Mouse (Mus musculus): Measurements from ENCODE around the gene Zfp366. TPM values are rescaled to one million over a fixed set of nuclear protein-coding genes. Genes with fewer than 3 reads are reported as not detected.

Gene Zfp366
- polyA plus RNA-seq, 1 experiment: not detected

GRCm38 (mm10) chr13:99233333-99233732 lies 48.7 kb downstream of the Zfp366 start:
- TF ChIP-seq GATA1 (IDR thresholded peaks at IDR 0.05; ENCODE audit: low read length): no peak

DNA sequence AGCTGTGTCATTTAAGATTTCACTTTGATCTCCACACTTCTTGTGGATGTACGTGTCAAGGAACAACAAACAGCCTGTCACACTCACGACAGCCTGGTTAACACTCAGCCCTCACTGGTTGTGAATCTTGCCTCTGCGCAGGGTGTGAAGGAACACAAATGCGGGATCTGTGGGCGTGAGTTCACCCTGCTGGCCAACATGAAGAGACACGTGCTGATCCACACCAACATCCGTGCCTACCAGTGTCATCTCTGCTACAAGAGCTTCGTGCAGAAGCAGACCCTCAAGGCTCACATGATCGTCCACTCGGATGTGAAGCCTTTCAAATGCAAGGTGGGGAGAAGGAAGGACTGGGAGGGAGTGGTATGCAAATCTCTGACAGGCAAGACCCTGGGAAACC lies 49.3 kb downstream of the Zfp366 start:
- TF ChIP-seq GATA1 (IDR thresholded peaks at IDR 0.05; ENCODE audit: low read length): no peak

- no peak for TF ChIP-seq GATA1 (IDR thresholded peaks at IDR 0.05; ENCODE audit: low read length)
These were observed 51.0 kb downstream of the Zfp366 start for GRCm38 (mm10) chr13:99235428-99236210.

DNA sequence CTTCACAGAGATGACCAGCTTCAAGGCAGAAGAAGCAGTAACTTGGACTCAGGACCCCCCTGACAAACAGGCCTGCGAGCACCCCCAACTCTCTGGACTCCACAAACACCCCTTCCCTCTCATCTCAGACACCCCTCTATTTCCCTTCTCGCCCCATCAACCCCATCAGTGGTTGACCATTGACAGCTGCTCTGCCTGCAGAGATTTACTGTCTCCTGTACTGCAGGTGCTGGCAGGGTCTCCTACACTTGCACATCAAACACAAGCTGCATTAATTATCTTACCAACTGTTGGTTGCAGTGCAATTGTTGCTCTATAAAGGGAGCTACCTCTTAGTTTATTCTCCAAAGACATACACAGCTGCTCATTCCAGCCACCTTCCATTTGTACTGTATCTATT lies 51.6 kb downstream of the Zfp366 start:
- no peak for TF ChIP-seq GATA1 (IDR thresholded peaks at IDR 0.05; ENCODE audit: low read length)

GRCm38 (mm10) chr13:99237122-99237521 lies 52.5 kb downstream of the Zfp366 start:
- TF ChIP-seq GATA1 (IDR thresholded peaks at IDR 0.05; ENCODE audit: low read length): no peak

DNA sequence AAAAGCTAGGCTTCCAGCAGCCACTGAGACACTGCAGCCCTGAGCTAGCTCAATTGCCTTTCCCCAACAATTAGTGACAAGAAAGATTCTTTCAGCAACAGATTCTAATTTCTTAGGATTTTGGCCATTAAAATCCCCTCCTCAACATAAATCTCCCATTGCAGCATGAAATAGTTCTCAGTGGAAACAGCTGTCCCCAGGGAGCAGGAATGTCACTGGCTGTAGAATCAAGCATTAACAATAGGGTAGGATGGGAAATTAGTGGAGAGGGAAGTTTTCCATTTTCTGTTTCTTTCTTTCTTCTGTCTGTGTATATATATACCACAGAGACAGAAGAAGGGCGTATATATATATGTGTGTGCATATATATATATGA lies 53.2 kb downstream of the Zfp366 start:
- TF ChIP-seq GATA1 (IDR thresholded peaks at IDR 0.05; ENCODE audit: low read length): no peak

DNA sequence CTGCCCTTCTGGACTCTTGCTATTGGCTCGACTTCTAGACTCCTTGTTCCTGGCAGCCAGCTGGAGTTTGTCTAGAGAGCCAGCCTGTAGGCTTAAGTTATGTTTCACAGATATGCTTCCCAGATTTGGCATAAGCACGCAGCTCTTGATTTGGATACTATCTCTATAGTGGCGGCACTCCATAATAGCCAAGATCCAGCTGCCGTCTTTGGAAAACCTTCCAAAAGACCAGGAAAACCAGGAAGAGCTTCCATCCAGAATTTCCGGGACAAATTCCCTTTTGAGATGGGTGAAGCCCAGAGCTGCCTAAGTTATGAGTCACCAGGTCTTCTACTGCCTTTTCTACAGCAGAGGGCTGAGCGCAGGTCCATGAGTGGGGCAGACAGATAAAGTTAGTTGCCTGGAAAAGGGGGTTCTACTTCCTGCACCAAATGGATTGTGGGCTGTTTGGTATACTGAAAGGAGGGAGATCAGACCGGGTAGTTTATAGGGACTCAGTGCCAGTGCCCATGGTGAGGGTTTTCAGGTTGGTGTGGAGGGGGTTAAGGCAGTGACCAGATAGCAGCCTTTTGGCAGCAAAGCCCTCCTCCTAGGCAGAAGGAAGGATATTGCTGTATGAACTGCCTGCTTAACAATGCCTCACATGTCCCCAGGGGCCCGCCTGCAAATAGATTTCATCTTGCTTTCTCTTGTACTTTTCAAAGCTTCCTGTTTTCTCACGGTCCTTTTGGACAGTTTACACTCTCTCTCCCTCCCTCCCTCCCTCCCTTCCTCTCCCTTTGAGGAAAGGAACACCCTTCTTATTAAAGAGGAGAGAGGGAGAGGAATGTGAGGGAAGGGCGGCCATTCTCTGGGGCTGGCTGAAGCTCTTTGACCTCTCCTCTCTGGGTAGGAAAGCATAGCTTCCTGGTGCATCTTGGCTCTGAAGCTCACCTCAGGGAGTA lies 53.9 kb downstream of the Zfp366 start:
- TF ChIP-seq GATA1 (IDR thresholded peaks at IDR 0.05; ENCODE audit: low read length): no peak

- TF ChIP-seq GATA1 (IDR thresholded peaks at IDR 0.05; ENCODE audit: low read length): no peak
These were observed 54.5 kb downstream of the Zfp366 start for GRCm38 (mm10) chr13:99239161-99239530.

GRCm38 (mm10) chr13:99239741-99240140 lies 55.1 kb downstream of the Zfp366 start:
- no peak for TF ChIP-seq GATA1 (IDR thresholded peaks at IDR 0.05; ENCODE audit: low read length)

DNA sequence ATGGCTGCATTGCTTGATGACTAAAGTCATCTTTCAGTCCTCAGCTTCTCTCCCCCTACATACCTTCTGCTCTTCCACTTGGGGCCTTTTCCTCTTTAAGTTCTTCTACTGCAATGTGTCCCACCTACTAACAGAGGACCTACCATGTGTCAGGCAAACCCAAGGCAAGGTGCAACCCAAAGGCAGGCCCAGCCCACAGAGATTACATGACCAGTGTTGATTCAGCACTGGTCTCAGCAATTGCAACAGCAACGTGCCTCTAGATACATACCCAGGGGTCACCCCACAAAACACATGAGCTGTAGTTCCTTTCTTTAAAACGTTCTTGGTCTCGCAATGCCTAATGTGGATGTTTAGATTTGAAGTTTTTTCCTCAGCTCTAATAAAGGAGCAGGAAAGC lies 57.4 kb downstream of the Zfp366 start:
- TF ChIP-seq GATA1 (IDR thresholded peaks at IDR 0.05; ENCODE audit: low read length): no peak

GRCm38 (mm10) chr13:99242895-99243294 lies 58.3 kb downstream of the Zfp366 start:
- TF ChIP-seq GATA1 (IDR thresholded peaks at IDR 0.05; ENCODE audit: low read length): no peak

GRCm38 (mm10) chr13:99243831-99244230 lies 59.2 kb downstream of the Zfp366 start:
- TF ChIP-seq GATA1 (IDR thresholded peaks at IDR 0.05; ENCODE audit: low read length): no peak

GRCm38 (mm10) chr13:99244471-99244870 lies 59.8 kb downstream of the Zfp366 start:
- no peak for TF ChIP-seq GATA1 (IDR thresholded peaks at IDR 0.05; ENCODE audit: low read length)

GRCm38 (mm10) chr13:99244896-99245295 lies 60.3 kb downstream of the Zfp366 start:
- TF ChIP-seq GATA1 (IDR thresholded peaks at IDR 0.05; ENCODE audit: low read length): no peak

- TF ChIP-seq GATA1 (IDR thresholded peaks at IDR 0.05; ENCODE audit: low read length): no peak
These were observed 61.4 kb downstream of the Zfp366 start for GRCm38 (mm10) chr13:99245916-99246460.

- no peak for TF ChIP-seq GATA1 (IDR thresholded peaks at IDR 0.05; ENCODE audit: low read length)
These were observed 66.2 kb downstream of the Zfp366 start for GRCm38 (mm10) chr13:99250806-99251205.

Data from G1E-ER4 (cell line).